Mouse (Mus musculus): Measurements from ENCODE around the gene Polr3b.

Gene Polr3b

GRCm38 (mm10) chr10:84621826-84622790, at the start of gene Polr3b:
Gene Polr3b (plus strand): TSS chr10:84622292.
- DNase-seq (ENCODE audit: low read depth in 1 of 2, low spot score in 2 of 2): peak; percentile 81 to 82

DNA sequence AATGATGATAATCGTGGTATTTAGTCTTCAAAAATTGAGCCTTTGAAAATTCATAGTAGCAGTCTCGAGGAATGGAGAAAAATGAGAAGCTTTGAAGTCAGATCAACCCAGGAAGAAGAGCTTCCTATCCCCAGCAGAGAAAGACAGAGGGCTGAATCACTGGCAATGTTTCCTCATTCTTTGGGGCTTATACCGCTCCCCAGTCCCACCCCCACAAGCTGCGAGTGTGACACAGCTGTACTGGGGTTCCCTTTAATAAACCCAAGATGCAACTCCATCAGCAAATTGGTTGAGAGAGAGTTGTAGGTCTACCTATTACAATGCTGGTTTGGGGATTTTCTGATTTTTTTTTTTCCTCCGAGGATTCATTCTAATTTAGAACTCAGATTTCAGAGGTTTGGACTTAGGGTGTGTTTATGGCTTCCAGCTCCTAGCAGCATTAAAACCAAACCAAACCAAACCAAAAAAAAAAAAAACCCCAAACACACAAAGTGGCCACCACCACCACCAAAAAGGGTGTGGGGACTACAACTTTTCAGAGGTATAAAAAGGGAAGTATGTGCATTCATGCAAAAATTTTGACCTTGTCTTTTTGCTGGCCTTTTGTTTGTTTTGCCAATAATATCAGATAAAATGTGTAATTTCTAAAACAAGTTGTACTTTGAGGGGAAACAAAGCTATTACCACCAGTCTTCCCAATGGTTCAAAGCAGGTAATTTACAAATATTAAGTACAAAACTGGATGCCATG, 48.2 kb upstream of the Polr3b start:
- DNase-seq (ENCODE audit: low read depth in 1 of 2, low spot score in 2 of 2): peak in 1 of 2 experiments; percentile 38

GRCm38 (mm10) chr10:84576029-84576394, 46.1 kb upstream of the Polr3b start:
- DNase-seq (ENCODE audit: low read depth in 1 of 2, low spot score in 2 of 2): no peak

GRCm38 (mm10) chr10:84576395-84577070, 45.6 kb upstream of the Polr3b start, which contains the start of gene Tcp11l2:
Gene Tcp11l2 (plus strand): TSS chr10:84576626.
- peak; percentile 84 to 94 for DNase-seq (ENCODE audit: low read depth in 1 of 2, low spot score in 2 of 2)

DNA sequence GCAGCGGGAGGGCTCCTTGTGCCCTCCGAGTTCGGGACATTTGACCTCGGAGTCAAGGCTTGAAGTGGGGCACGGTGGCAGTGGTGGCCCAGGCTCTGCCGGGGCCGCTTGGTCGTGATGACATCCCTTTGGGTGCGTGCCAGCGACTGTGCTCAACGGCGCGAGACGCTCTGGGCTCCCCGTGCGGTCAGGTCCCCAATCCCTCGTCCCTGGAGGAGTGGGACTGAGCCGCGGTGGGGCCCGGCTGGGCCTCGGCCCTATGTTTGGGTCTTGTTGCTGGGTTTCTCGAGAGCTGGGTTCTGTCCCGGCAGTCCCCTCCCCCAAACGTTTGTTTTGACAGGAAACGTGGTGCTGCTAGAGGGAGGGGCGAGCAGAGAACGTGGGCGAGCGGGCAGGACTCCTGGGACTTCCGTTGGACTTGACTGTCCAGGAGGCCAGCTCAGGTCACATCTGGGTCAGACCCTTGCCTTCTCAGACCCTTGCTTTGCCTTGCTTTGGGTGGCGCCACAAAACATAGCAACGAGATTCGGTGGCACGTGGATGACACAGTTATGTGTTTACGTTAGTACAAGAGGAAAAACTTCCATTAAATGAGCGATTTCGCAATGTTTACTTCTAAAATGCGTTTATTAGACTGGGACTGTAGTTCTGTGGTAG, 44.9 kb upstream of the Polr3b start:
- DNase-seq (ENCODE audit: low read depth in 1 of 2, low spot score in 2 of 2): peak; percentile 52 to 84

DNA sequence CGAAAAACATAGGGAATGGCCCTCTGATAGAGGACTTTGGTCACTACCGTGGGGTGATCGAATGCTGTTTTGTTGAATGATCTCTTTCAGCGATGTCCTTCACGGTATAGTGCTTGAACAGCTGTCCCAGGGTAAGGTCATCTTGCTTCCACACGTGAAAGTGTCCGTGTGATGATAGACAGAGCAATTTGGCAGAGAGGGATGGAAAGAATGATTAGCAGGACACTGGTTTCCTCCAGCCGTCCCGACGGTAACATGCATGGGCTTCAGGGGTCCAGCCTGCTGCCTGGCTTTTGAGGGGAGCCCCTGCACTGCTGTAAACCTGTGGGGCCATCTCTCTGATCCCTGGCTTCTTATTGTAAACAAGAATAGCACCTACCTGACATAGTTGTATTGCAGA, 43.4 kb upstream of the Polr3b start:
- DNase-seq (ENCODE audit: low read depth in 1 of 2, low spot score in 2 of 2): no peak

- no peak for DNase-seq (ENCODE audit: low read depth in 1 of 2, low spot score in 2 of 2)
Measured at GRCm38 (mm10) chr10:84579527-84579926, 42.6 kb upstream of the Polr3b start.

GRCm38 (mm10) chr10:84581191-84581590, 40.9 kb upstream of the Polr3b start:
- DNase-seq (ENCODE audit: low read depth in 1 of 2, low spot score in 2 of 2): no peak

- DNase-seq (ENCODE audit: low read depth in 1 of 2, low spot score in 2 of 2): no peak
Measured at GRCm38 (mm10) chr10:84582236-84582635, 39.9 kb upstream of the Polr3b start.

GRCm38 (mm10) chr10:84584451-84585293, 37.4 kb upstream of the Polr3b start:
- DNase-seq (ENCODE audit: low read depth in 1 of 2, low spot score in 2 of 2): no peak

DNA sequence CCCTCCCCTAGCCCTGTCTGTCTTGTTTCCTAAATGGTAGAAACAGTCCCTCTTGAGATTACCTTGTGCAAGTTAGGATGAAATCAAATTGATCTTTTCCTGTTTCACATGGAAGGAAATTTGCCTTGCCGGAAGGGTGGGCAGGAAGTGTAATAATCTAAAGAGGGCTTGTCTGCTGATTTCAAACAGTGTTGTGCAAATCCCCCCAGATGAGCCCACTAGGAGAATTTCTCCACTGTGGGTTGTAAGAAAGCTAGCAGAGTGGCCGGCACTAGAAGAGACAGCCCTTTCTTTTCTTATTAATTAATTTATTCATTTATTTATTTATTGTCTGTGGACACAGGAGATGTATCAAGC, 36.8 kb upstream of the Polr3b start:
- no peak for DNase-seq (ENCODE audit: low read depth in 1 of 2, low spot score in 2 of 2)

- no peak for DNase-seq (ENCODE audit: low read depth in 1 of 2, low spot score in 2 of 2)
Measured at GRCm38 (mm10) chr10:84590956-84591355, 31.1 kb upstream of the Polr3b start.

DNA sequence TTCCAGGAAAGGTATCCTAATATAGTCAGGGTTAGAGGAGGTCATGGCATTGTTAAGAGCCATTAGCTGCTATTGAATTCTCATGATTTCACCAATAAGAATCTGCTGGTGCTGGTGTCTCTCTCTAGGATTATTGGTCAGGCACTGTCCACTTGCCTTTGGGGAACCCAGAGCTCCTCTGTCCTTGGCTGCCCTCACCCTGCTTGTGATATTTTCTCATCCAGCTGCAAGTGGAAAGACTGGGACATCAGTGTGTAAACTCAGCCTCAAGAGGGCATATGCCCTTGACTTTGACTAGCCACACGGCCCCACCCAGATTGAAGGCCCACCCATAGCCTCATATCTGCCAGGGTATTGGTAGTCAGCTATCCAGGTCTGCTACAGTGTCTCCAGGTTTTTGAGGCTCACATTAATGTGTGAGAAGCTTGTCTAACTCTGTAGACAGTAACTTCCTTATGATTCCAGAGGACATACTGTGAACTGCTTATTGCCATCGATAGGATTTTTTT, 30.4 kb upstream of the Polr3b start:
- DNase-seq (ENCODE audit: low read depth in 1 of 2, low spot score in 2 of 2): no peak

DNA sequence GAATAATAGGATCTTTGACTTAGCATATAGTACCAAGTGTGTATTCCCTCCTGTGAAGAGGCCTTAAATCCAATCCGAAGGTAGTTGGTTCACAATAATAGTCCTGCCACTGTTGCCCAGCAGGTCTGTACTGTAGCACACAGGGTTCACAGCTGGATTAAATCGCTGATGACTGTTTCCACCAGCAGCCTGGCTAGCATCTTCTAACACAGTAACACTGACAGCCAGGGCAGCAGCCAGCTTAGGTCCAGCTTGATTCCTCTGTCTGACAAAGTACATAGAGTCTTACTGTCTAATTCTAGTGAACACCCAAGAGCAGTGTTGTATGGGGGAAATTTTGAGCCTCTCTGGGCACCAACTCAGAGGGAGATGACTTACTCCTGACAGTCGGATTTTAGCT, 29.3 kb upstream of the Polr3b start:
- DNase-seq (ENCODE audit: low read depth in 1 of 2, low spot score in 2 of 2): no peak

GRCm38 (mm10) chr10:84597127-84597785, 24.8 kb upstream of the Polr3b start:
- no peak for DNase-seq (ENCODE audit: low read depth in 1 of 2, low spot score in 2 of 2)

GRCm38 (mm10) chr10:84598172-84598571, 23.9 kb upstream of the Polr3b start:
- no peak for DNase-seq (ENCODE audit: low read depth in 1 of 2, low spot score in 2 of 2)

GRCm38 (mm10) chr10:84600136-84600535, 22.0 kb upstream of the Polr3b start:
- DNase-seq (ENCODE audit: low read depth in 1 of 2, low spot score in 2 of 2): no peak

DNA sequence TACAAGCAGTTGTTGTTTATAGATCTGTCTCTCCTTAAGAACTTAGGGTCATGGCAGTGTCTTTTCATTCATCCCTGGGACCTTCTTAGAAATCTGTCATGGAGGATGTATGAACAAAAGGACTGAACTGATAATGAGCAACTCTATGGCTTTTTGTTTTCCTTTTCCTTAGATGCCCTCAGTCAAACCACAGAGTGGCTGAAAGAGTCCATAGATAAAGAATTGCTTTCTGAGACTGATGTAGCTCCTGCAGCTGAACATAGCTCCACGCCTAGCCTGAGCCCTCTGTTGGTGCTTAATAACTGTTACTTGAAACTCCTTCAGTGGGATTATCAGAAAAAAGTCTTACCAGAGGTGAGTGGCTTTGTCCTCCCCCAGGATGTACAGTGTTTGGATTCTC, 17.8 kb upstream of the Polr3b start:
- no peak for DNase-seq (ENCODE audit: low read depth in 1 of 2, low spot score in 2 of 2)

DNA sequence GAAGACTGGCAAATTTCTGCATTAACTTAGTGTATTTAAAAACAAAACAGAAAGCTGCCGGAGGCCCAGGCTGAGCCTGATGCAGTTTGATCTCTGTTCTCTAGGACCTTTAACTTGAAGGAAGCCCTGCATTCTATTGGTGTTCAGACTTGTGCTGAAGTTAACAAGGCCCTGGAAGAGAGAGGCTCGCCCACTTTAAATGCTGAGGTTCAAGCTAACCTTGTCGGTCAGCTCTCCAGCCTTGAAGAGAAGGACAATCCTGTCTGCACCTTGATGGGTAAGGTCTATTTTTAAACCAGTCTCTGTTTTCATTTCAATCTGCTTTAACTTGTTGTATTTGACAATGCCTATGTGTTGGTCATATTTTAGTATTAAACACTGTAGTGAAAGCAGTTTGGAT, 13.7 kb upstream of the Polr3b start:
- DNase-seq (ENCODE audit: low read depth in 1 of 2, low spot score in 2 of 2): no peak
